Mouse (Mus musculus) erythroblast, embryonic 14.5 days (primary cell): ENCODE measurements around the gene Lefty1.

Source experiments
- GATA1 ChIP-seq: IDR thresholded peaks from 2 replicates; pipeline ENCODE4 v1.6.1; 2012; ENCODE audit warnings: low read length, inconsistent platforms, mixed read lengths
- TAL1 ChIP-seq: IDR thresholded peaks from 3 replicates; pipeline ENCODE4 v1.6.1; 2012; ENCODE audit warnings: low read length, inconsistent platforms, mixed read lengths

DNA sequence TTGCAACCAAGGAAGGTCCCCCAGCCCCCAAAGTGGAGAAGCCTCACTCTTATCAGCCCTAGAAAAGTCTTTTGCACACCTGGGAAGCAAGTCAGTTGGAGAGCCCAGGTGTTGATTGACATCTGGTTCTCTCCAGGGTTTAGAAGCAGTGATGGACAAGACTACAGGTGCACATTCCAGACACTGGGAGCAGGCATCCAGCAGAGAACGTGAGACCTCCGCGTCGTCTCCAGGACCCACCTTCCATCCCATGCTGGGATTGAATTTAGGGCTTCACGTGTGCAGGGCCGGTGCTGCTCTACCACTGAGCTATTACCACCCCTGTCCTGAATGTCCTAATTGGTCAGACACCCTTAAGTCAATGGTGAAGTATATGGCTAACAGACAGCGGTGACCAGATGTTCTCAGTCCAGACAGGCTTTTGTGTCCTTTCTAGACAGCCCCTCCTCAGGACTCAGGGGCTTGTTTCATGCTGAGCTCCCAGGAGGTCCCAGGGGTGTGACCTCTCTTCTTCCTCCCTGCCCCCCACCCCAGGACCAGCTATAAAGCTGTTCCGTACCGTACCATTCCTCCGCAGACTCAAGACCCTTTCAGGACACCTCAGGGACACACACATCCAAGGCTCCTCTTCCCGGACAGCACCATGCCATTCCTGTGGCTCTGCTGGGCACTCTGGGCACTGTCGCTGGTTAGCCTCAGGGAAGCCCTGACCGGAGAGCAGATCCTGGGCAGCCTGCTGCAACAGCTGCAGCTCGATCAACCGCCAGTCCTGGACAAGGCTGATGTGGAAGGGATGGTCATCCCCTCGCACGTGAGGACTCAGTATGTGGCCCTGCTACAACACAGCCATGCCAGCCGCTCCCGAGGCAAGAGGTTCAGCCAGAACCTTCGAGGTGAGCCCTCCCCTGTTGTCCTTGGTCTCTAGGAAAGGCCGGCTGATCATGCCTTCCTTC lies at the start of gene Lefty1:
- no peak for TF ChIP-seq TAL1
- TF ChIP-seq GATA1: no peak
